Mouse (Mus musculus): ENCODE data around the gene Rptor.

Gene Rptor

GRCm38 (mm10) chr11:119811598-119811997 is 208.9 kb downstream of the Rptor start:
- DNase-seq (ENCODE audit: low spot score) = no peak

- no peak for DNase-seq (ENCODE audit: low spot score)
Measured at GRCm38 (mm10) chr11:119812093-119812492, 209.4 kb downstream of the Rptor start.

- DNase-seq (ENCODE audit: low spot score) = no peak
Measured at GRCm38 (mm10) chr11:119814035-119814558, 211.4 kb downstream of the Rptor start.

- no peak for DNase-seq (ENCODE audit: low spot score)
Measured at GRCm38 (mm10) chr11:119816798-119817361, 214.2 kb downstream of the Rptor start.

- DNase-seq (ENCODE audit: low spot score) = no peak
Measured at GRCm38 (mm10) chr11:119817362-119817837, 214.7 kb downstream of the Rptor start.

- no peak for DNase-seq (ENCODE audit: low spot score)
Measured at GRCm38 (mm10) chr11:119817898-119818297, 215.2 kb downstream of the Rptor start.

- no peak for DNase-seq (ENCODE audit: low spot score)
Measured at GRCm38 (mm10) chr11:119821514-119821913, 218.8 kb downstream of the Rptor start.

GRCm38 (mm10) chr11:119824072-119824649 is 221.5 kb downstream of the Rptor start:
- no peak for DNase-seq (ENCODE audit: low spot score)

GRCm38 (mm10) chr11:119825783-119826182 is 223.1 kb downstream of the Rptor start:
- no peak for DNase-seq (ENCODE audit: low spot score)

- no peak for DNase-seq (ENCODE audit: low spot score)
Measured at GRCm38 (mm10) chr11:119826239-119826638, 223.5 kb downstream of the Rptor start.

GRCm38 (mm10) chr11:119829116-119829515 is 226.4 kb downstream of the Rptor start:
- DNase-seq (ENCODE audit: low spot score) = no peak

GRCm38 (mm10) chr11:119831682-119832081 is 229.0 kb downstream of the Rptor start:
- no peak for DNase-seq (ENCODE audit: low spot score)

- DNase-seq (ENCODE audit: low spot score) = no peak
Measured at GRCm38 (mm10) chr11:119833311-119833710, 230.6 kb downstream of the Rptor start.

GRCm38 (mm10) chr11:119833877-119834804 is 231.4 kb downstream of the Rptor start:
- DNase-seq (ENCODE audit: low spot score) = no peak

GRCm38 (mm10) chr11:119836326-119836725 is 233.6 kb downstream of the Rptor start:
- no peak for DNase-seq (ENCODE audit: low spot score)

- peak; percentile 32 for DNase-seq (ENCODE audit: low spot score)
Measured at GRCm38 (mm10) chr11:119837786-119838185, 235.1 kb downstream of the Rptor start.

GRCm38 (mm10) chr11:119839411-119840342 is 237.0 kb downstream of the Rptor start:
- no peak for DNase-seq (ENCODE audit: low spot score)

- DNase-seq (ENCODE audit: low spot score) = no peak
Measured at GRCm38 (mm10) chr11:119846608-119847007, 243.9 kb downstream of the Rptor start.

- DNase-seq (ENCODE audit: low spot score) = no peak
Measured at GRCm38 (mm10) chr11:119847076-119847475, 244.4 kb downstream of the Rptor start.

GRCm38 (mm10) chr11:119847569-119847968 is 244.9 kb downstream of the Rptor start:
- no peak for DNase-seq (ENCODE audit: low spot score)

- DNase-seq (ENCODE audit: low spot score) = no peak
Measured at GRCm38 (mm10) chr11:119848189-119848588, 245.5 kb downstream of the Rptor start.
